Comparison of ENCODE assay signal across 19 mouse cellular contexts in genomic region chr4:10260351-10260750, GRCm38 (mm10).
"Had no signal": no experiment of that assay in that cellular context is flagged by ENCODE, and none has a peak within 500 bp of the region (broad histone marks: within the 10 kb centered on the region; RNA-seq: fewer than 3 reads in every experiment).

No protein-coding gene starts in this region.

- H3K4me1 ChIP-seq: limb, embryonic 12.5 days; limb, embryonic 15.5 days; liver, embryonic 13.5 days; midbrain, embryonic 12.5 days; midbrain, embryonic 15.5 days; neural tube, embryonic 13.5 days had no signal

- H3K36me3 ChIP-seq: limb, embryonic 12.5 days; limb, embryonic 15.5 days; liver, embryonic 13.5 days; midbrain, embryonic 12.5 days; midbrain, embryonic 15.5 days; neural tube, embryonic 13.5 days had no signal

- ATAC-seq: midbrain, embryonic 15.5 days had no signal

- H3K4me2 ChIP-seq: limb, embryonic 12.5 days; limb, embryonic 15.5 days; liver, embryonic 13.5 days; midbrain, embryonic 12.5 days; midbrain, embryonic 15.5 days; neural tube, embryonic 13.5 days had no signal

- H3K27me3 ChIP-seq: limb, embryonic 12.5 days; limb, embryonic 15.5 days; liver, embryonic 13.5 days; midbrain, embryonic 12.5 days; midbrain, embryonic 15.5 days; neural tube, embryonic 13.5 days had no signal

- DNase-seq: kidney, adult 18-20 months; kidney, adult 9 months; kidney, postnatal 14 days; layer of hippocampus, adult 9-11 months; liver, embryonic 13.5 days; lung, adult 2 months; lung, postnatal 14 days; thymus, adult 2 months; thymus, postnatal 14 days; thymus, postnatal 4 days had no signal

- H3K9ac ChIP-seq: limb, embryonic 12.5 days; limb, embryonic 15.5 days; liver, embryonic 13.5 days; midbrain, embryonic 12.5 days; midbrain, embryonic 15.5 days; neural tube, embryonic 13.5 days had no signal

- H3K4me3 ChIP-seq: layer of hippocampus, adult 2 months; limb, embryonic 12.5 days; limb, embryonic 15.5 days; liver, embryonic 13.5 days; midbrain, embryonic 12.5 days; midbrain, embryonic 15.5 days; myocyte; neural tube, embryonic 13.5 days had no signal

- H3K9me3 ChIP-seq: limb, embryonic 12.5 days; limb, embryonic 15.5 days; liver, embryonic 13.5 days; midbrain, embryonic 12.5 days; midbrain, embryonic 15.5 days; neural tube, embryonic 13.5 days had no signal

- H3K27ac ChIP-seq: layer of hippocampus, adult 2 months; limb, embryonic 12.5 days; limb, embryonic 15.5 days; liver, embryonic 13.5 days; macrophage; midbrain, embryonic 12.5 days; midbrain, embryonic 15.5 days; neural tube, embryonic 13.5 days; stomach, postnatal 0 days had no signal
